Mouse (Mus musculus): Measurements from ENCODE around the gene 6030445D17Rik.

GRCm38 (mm10) chr4:136458276-136458675 is 3.8 kb upstream of the 6030445D17Rik start:
- TF ChIP-seq POLR2A (IDR thresholded peaks at IDR 0.05; ENCODE audit: borderline replicate concordance, low read depth, low read length) (no peak), CTCF (IDR thresholded peaks at IDR 0.05; ENCODE audit: low read depth, low read length) (no peak)
